Mouse (Mus musculus) testis, postnatal 10 days (tissue): Measurements from ENCODE around the gene Ptpn21.

Experiments used
- DNase-seq: peaks from one replicate; pipeline ENCODE4 v3.0.0; 2021; ENCODE audit warnings: low spot score

The Ptpn21 gene

DNA sequence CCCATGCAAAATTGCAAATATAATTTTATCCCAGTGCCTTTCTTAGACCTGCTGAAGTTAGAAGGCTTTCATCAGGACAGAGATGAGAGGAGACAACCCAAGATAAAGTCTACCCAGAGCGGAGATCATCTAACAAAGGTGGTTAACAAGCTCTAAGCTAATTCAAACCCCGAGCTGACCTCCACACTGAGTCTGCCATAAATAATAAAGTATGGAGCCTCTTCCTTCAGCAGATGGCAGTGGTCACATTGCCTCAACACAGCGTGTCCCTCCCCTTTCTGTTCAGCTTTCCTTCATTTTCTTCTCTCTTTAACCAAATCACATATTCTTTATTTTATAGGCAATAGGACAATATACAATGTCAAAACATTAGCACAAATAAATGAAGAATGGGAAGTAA, 16.2 kb downstream of the Ptpn21 start:
- no peak for DNase-seq

DNA sequence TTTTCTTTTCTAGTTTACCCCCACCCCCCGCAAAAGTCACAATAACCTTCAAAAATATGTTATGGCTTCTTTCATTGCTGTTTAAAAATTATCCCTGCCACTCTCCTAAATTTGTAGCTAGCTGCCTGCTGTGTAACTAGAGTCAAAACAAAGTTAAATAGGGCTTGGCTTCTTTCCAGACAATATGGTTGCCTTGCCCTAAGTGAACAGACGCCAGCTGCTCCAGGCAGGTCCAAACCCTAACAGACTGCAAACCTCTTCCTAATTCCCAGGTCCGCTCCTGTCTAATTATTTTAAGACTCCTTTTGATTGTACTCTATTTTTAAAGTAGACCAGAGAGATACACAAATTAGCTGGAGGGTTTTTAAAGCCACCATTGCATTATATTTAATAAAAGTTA, 16.6 kb downstream of the Ptpn21 start:
- no peak for DNase-seq

- DNase-seq = no peak
These were observed 21.1 kb downstream of the Ptpn21 start for GRCm38 (mm10) chr12:98716142-98716541.

DNA sequence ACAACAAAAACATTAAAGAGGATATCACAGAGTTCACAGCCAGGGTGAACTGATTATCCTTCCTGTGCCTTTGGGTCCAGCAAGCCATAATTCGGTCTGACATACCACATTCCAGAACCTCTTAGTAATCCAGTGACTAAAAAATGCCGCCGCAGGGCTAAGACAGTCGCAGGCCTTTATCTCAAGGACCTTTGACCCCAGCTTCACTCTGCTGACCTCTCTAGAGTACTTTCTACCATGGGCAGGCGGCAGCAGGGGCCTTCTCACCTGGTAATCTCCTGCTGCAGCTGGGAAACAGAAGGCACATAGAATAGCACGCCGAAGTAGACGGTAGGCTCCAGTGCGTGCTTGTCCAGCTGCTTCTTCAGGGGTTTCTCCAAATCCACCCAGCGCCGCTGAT, 22.4 kb downstream of the Ptpn21 start:
- no peak for DNase-seq

DNA sequence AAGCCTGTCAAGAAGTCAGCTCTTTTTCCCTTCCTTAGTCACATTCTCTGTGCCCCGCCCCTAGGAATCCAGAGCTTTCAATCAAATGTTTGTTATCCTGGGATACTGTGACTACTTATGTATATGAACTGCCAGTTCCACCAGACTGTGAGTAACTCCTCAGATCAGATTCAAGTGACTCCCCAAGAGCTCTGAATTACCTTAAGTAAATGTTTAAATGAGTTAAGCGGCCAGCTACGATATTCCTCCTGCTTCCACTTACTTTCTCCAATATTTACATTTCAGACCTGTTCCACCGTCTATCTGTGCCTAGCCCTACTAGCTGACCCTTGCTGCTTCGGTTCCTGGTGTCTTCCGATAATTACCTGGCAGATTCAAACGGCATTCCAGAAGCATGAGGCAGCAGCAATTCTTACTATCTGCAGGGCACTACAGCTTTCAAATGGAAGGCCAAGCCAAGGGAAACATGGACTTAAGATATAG, 23.5 kb downstream of the Ptpn21 start:
- DNase-seq = no peak

DNA sequence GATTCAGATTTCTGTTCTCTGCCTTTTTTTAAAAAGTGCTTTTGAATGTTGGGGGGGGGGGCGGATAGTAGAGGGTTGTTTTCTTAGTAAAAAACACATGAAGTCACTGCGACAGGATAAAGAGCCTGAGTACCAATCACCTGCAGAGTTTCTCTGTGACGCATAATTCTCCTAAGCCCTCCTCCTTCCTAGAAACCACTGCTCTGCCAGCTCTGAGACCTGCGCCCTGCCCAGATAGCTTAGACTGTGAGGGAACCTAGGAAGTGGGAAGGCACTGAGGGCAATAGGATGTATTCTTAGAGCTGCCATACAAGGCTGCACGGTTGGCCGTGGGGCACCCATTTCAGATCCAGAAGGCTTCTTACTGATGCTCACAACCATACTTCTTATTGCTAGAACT, 24.4 kb downstream of the Ptpn21 start:
- DNase-seq = no peak

- no peak for DNase-seq
These were observed 33.2 kb downstream of the Ptpn21 start for GRCm38 (mm10) chr12:98703961-98704360.

DNA sequence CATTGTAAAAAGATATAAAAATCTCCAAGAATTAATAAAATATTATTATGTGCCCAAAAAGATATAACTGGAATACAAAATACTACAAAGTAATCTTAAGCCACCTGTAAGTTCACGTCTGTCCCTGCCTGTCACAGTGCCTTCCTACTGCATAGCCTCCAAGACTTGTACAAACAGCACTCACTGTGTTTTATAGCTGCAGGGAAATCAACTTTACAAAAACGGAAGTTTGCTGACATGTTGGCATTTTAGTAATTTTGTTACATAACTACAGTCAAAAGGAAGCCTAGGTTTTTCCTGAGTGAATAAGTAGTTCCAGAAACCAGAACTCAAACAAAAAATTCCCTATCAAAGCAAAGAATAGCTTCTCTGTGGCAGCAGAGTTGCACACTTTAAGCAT, 33.7 kb downstream of the Ptpn21 start:
- DNase-seq = no peak

- no peak for DNase-seq
These were observed 35.6 kb downstream of the Ptpn21 start for GRCm38 (mm10) chr12:98701564-98701963.

DNA sequence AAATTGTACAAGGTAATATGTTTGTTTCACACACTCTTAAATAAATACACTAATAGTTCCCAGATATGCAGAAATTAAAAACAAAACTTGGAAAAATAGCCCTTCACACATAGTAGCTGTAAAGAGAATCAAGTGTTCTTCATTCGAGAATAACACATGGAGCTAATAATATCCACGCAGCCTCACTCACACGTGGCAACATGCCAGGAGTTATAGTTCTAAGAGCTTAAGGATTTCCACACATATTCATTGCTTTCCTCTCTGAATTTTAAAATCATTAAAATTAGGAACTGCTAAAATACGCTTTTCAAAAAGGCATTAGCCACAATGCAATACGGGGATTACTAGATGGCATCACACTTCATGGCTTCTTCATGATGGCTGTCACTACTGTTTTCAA, 40.0 kb downstream of the Ptpn21 start:
- DNase-seq = no peak

DNA sequence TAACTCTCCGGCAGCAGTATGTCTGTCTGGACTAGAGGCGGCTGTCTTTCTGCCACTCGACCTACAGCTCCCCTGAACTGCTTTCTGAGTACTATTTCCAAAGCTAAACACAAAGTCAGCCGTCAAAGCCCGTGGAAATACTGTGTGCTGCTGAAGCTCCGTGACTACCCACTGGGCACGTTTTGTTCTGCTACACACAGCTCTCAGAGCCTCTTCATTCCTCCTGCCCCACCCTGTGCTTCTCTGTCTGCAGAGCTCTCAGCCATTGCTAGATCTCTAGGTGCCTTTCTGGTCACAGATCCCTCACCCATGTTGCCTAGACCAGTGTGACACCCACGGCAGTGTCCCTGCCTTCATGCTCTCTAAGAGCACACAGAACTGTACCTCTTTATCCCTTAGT, 47.0 kb downstream of the Ptpn21 start:
- DNase-seq = no peak

- no peak for DNase-seq
These were observed 53.6 kb downstream of the Ptpn21 start for GRCm38 (mm10) chr12:98683574-98683973.

DNA sequence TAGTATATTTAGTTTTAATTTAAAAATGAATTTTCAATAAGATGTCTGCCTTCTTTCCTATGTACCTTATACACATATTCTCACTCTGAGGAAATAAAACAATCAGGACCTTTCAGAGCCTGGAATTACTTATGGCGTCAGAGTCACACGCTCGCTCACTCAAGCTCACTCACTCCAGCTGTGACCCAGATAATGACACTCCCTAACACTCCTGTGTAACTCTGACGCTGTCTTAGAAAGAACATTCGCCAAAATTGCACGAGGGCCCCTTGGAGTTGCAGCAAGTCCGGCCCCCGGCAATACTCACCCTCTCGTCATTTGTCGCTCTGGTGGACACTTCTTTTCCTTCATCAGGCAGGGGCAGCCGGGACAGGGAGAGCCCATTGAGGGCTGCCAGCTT, 54.0 kb downstream of the Ptpn21 start:
- DNase-seq = no peak

- DNase-seq = no peak
These were observed 55.0 kb downstream of the Ptpn21 start for GRCm38 (mm10) chr12:98682196-98682595.

DNA sequence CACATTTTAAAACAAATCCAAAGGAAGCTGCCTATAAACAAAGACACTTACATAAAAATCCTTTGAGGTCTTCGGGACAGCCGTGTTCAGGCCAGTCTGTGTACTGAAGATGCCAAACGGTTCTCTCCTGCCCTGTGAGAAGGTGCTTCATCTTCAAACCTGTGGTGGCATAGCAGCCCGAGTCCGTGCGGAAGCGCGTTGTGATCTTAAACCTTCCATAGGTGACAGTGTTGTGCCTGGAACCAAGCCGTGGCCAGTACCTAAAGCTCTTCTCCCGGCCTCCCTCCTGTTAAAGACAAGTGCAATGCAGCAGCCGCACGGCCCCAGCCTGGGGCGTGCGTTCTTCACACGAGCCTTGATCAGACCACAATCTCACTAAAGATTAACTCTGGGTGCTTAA, 57.3 kb downstream of the Ptpn21 start:
- DNase-seq = no peak

DNA sequence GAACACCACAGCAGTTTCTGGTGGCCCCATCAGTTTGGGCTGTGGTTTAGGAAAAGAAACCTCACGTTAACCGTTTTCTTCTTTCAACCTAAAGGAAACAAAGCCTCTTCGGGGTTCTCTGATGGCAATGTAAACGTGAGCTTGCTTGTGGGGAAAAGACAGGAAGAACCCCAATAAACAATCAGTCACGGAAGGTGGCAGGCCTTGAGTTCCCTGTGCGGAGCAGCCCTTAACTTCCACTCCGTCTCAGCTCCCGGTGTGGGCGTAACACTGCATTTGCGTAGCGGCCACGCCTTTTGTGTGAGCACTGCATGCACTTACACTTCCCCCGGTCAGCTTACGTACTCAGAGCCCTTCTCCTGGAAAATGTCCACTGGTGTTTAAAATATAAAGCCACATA, 59.9 kb downstream of the Ptpn21 start:
- DNase-seq = no peak

DNA sequence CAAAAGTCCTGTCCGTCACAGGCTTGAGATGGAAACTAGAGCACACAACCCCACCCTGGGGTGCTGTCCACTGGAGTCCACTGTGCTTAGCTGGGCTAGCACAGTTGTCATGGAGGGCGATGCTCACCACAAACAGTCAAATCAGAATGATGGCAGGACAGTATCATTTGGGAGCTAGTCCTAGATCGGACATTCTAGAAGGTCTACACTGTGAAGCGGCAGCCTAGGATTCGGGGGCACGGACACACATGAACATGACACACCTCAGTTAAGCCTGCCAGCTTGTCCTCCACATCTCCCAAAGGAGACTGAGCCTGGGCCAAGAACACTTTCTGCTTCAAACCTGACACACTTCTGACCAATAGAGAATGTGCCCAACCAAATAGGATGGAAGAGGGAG, 60.3 kb downstream of the Ptpn21 start:
- no peak for DNase-seq

- peak; percentile 89 for DNase-seq
These were observed 62.5 kb downstream of the Ptpn21 start for GRCm38 (mm10) chr12:98674627-98675143.

DNA sequence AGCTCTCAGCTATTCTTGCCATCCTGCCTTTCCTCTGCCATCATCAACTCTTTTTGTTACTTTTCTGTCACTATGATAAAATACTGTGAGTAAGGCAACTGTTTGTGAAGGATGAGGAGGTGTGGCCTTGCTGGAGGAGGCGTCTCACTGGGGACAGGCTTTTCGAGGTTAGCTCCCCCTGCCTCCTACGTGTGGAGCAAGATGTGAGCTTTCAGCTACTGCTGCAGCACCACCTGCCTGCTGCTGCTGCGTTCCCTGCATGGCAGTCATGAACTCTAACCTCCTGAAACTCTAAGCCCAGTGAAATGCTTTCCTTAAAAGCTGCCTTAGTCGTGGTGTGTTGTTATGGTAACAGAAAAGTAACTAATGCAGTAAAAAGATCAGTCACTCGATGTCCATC, 63.3 kb downstream of the Ptpn21 start:
- no peak for DNase-seq

DNA sequence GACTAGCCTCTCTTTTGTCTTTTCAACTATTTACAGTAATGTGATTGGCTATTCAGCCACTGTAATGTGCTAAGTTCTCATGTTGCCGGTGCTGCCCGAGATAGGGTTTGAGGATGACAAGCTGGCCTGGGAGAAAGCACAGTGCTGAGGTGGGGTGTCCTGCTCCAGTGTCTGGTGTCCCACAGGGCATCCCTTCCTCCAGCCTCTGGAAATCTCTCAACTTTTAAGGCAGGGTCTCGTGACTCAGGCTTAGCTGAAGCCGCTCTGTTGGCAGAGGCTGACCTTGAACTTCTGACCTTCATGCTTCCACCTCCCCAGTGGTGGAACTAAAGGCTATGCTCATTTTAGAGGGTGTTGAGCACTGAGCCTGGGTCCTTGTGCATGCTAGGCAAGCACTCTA, 66.8 kb downstream of the Ptpn21 start:
- DNase-seq = no peak

- no peak for DNase-seq
These were observed 67.3 kb downstream of the Ptpn21 start for GRCm38 (mm10) chr12:98669864-98670263.

- no peak for DNase-seq
These were observed 68.1 kb downstream of the Ptpn21 start for GRCm38 (mm10) chr12:98669086-98669485.

DNA sequence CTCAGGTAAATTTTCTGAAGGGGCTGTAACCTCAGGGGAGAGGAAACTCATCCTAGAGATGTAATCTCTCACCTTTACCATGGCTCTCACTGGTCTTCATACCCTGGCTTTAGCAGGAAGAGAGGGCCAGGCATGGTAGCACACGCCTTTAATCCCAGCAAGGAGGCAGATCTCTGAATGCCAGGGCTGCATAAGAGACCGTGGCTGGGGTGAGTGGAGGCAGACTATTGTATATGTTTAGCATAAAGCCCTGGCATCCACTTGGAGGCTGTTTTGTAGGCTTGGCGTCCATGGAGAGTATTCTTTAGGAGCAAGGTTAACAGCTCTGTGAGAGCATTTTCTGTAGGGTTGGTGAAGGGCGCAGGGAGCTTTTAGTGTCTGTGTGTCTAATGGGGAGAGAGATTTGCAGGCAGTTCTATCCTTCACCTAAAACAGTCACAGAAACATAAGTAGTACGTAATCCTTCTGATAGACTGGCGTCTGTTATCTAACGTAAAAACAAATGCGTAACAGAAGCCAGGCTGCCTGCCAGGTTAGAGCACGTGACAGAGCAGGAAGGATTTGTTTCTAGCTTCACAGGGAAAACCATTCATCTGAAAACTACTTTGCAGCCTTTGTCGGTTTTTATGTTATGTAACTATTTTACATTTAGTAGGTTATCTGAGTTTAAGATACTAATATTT, 68.9 kb downstream of the Ptpn21 start:
- DNase-seq = no peak

DNA sequence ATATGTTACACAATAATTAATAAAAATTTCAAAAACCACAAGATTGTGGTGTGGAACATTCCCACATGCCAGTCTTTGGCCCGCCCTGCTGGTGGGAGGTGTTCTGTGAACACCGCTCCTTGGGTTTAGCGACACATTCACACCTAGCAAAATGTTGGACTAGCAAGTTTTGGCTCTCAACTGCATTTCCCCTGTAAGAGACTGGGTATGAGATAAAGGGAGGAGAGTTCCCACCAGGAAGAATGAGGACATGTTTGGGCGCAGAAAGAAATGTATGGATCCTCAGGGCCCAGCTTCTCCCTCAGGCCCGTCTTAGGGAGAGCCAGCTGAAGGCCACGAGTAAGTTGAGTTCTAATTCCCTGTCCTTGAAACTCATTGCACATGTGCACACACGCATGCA, 74.6 kb downstream of the Ptpn21 start:
- DNase-seq = no peak
